Mouse (Mus musculus) liver, adult 2 months (tissue): Measurements from ENCODE around the gene Cldn11.

ENCODE experiments used
- CTCF ChIP-seq: fragments of 200-500 bp; IDR thresholded peaks from 2 replicates; pipeline ENCODE4 v1.5.1; 2011; ENCODE audit warnings: low read depth, low read length, control low read depth
- POLR2A ChIP-seq: fragments of 200-500 bp; IDR thresholded peaks from 2 replicates; pipeline ENCODE4 v1.6.1; 2011; ENCODE audit warnings: low read length, control low read depth; ENCODE audit not compliant: insufficient read depth; ENCODE audit errors: extremely low read depth

DNA sequence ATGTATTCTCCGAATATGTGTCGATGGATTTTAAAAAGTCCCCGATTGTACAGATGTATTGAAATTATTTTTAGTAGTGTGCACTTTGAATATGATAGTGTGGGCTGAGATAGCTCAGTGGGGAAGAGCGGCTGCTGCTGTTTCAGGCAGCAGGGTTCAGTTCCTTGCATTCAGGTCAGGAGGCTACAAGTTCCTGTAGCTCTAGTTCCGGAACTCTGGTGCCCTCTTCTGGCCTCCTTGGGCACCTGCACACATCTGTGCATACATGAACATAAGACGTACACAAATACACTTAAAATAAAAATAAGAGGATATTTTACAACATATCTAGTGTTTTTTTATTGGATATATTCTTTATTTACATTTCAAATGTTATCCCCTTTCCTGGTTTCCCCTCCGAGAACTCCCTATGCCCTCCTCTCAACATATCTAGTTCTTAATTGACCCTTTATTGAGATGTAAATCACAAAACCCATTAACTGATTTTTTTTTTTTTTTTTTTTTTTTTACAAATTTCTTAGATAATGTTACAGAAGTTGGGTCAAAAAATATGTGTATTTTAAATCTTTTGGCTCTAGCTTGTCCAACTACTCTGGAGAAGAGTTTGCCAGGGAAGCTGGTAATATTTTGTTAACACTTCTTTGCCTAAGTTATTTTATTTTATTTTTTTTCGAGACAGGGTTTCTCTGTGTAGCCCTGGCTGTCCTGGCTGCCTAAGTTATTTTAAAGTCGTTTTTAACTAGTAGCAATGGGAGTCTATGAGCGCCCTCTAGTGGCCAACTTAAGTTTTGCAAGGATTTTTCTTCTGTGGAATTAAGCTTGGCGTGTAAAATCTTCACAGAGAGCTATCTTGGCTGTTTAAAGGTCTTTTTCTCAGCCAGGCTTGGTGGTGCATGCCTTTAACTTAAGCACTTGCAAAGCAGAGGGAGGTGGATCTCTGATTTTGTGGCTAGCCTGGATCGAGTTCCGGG lies 11.0 kb upstream of the Cldn11 start:
- TF ChIP-seq CTCF (peak; percentile 66), POLR2A (no peak)
